Mouse (Mus musculus) midbrain, embryonic 15.5 days (tissue): ENCODE measurements at regions not wholly inside any gene's neighbourhood (a gene's known extent, or its start where the extent isn't known, plus 50 kb on each side); places are given as distances from the start of the nearest gene placed in this dataset. TPM values are rescaled to one million over a fixed set of nuclear protein-coding genes. Genes with fewer than 3 reads are reported as not detected.

Experiments used
- ATAC-seq: fragments of 200-750 bp; cut with Nextera tagmentation; replicated peaks from 2 replicates; pipeline ENCODE4 v1.8.0; 2017; ENCODE audit warnings: moderate TSS enrichment
- H3K27ac ChIP-seq: fragments of 300-500 bp; sonication (generic); 2 replicates; pipeline ENCODE4 v1.5.1; 2015; ENCODE audit warnings: mild to moderate bottlenecking, inconsistent platforms
- H3K27me3 ChIP-seq: fragments of 300-500 bp; sonication (generic); replicated peaks from 2 replicates; pipeline ENCODE4 v1.6.1; 2015; ENCODE audit warnings: inconsistent platforms
- H3K36me3 ChIP-seq: fragments of 300-500 bp; sonication (generic); replicated peaks from 2 replicates; pipeline ENCODE4 v1.6.1; 2015; ENCODE audit warnings: inconsistent platforms
- H3K4me1 ChIP-seq: fragments of 300-500 bp; sonication (generic); 2 replicates; pipeline ENCODE4 v1.6.1; 2015; ENCODE audit warnings: inconsistent platforms
- H3K4me2 ChIP-seq: fragments of 300-500 bp; sonication (generic); 2 replicates; pipeline ENCODE4 v1.6.1; 2015; ENCODE audit warnings: inconsistent platforms, mild to moderate bottlenecking, moderate library complexity
- H3K4me3 ChIP-seq: fragments of 300-500 bp; sonication (generic); 2 replicates; pipeline ENCODE4 v1.5.1; 2015; ENCODE audit warnings: mild to moderate bottlenecking, inconsistent platforms
- H3K9ac ChIP-seq: fragments of 300-500 bp; sonication (generic); 2 replicates; pipeline ENCODE4 v1.6.1; 2015; ENCODE audit warnings: mild to moderate bottlenecking, inconsistent platforms
- H3K9me3 ChIP-seq: fragments of 300-500 bp; sonication (generic); 2 replicates; pipeline ENCODE4 v1.6.1; 2016; ENCODE audit warnings: inconsistent platforms
- WGBS: fragments of 180-500 bp; shearing (Covaris S2); methylation state at CpG from one replicate; pipeline ENCODE4 v1.1.7; 2015; ENCODE audit warnings: mixed read lengths; 5-methylcytosine and 5-hydroxymethylcytosine counted together
- microRNA-seq: library from miRNA; unstranded; fragments of <30 nt; microRNA quantifications from one replicate; pipeline ENCODE4, GENCODE M21; 2016

DNA sequence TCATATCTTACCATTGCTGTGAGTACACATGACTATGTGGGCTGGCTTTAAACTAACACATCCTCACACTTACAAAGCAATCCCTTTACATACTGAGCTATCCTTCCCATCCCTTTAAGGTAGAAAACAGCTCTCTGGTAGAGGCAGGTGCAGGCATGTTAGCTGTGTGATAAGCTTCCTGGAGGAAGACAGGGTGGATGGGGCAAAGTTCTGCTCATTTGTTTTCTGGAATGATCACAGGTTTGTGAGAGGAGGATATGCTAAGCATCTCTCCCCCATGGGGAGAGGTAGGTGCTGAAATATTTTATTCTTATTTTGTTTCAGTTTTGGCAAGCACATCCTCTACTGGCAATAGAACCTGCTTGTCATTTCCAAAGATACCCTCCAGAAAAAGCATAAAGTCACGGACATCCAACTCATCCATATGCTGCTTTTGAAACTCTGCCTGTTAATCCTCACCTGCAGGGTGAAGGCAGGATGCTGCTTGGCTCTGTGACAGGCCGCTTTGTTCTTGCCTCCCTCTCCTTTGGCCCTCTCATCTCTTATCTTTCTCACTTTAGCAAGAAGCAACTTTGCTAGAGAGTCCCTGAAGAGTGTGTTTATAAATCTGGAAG is 480.4 kb upstream of the Ddx18 start:
- Histone ChIP-seq H3K4me3 (no peak overlapping the region), H3K27me3 (no peaks in the 10 kb centered on the region), H3K36me3 (no peaks in the 10 kb centered on the region), H3K9ac (no peak overlapping the region), H3K9me3 (no peaks in the 10 kb centered on the region), H3K4me1 (no peaks in the 10 kb centered on the region), H3K27ac (no peak overlapping the region), H3K4me2 (no peak overlapping the region)
- WGBS = 59% methylated on average over 2 of the region's 2 CpGs
- no peak for ATAC-seq

DNA sequence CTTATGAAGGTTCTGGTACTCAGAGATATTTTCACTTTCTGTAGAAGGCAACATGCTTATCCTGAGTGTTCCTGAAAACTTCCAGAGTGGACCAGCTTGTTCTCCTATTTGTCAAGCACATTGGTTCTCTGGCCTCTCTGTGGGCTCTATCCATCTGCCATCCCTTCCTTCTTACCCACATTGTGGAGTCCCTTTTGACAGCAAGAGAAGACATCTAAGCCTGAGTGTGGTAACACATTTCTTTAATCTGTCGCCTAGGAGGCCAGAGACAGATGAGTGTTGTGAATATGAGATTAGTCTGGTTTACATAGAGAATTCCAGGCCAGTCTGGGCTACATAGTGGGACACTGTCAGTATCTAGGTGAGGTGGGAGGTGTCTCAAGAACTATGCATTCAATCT is 476.1 kb upstream of the Ddx18 start:
- no peak for ATAC-seq
- Histone ChIP-seq H3K4me2 (no peak overlapping the region), H3K27ac (no peak overlapping the region), H3K36me3 (no peaks in the 10 kb centered on the region), H3K4me3 (no peak overlapping the region), H3K9me3 (no peaks in the 10 kb centered on the region), H3K27me3 (no peaks in the 10 kb centered on the region), H3K4me1 (no peaks in the 10 kb centered on the region), H3K9ac (no peak overlapping the region)
- WGBS = 84% methylated on average over 1 of the region's 1 CpGs

DNA sequence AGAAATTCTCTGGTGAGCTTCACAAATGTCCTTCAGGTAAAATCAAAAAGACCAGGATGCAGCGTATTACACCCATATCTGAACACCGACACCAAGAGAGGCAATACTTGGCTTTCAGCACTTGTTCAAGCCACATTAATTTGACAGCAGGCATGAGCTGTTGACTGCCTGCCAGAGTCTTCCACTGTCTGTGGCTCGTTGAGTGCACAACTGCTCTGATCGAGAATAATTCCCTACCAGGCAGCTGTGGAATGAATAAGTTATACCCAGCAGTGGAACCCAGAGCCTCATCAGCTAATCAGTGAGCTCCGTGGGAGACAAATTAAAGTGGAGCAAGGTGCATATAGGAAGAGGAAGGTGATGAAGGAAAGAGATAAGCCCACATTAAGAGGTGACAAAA is 475.3 kb upstream of the Ddx18 start:
- Histone ChIP-seq H3K27me3 (no peaks in the 10 kb centered on the region), H3K9ac (no peak overlapping the region), H3K4me2 (no peak overlapping the region), H3K36me3 (no peaks in the 10 kb centered on the region), H3K4me1 (no peaks in the 10 kb centered on the region), H3K4me3 (no peak overlapping the region), H3K27ac (no peak overlapping the region), H3K9me3 (no peaks in the 10 kb centered on the region)
- no peak for ATAC-seq
- 66% methylated on average over 5 of the region's 5 CpGs for WGBS

DNA sequence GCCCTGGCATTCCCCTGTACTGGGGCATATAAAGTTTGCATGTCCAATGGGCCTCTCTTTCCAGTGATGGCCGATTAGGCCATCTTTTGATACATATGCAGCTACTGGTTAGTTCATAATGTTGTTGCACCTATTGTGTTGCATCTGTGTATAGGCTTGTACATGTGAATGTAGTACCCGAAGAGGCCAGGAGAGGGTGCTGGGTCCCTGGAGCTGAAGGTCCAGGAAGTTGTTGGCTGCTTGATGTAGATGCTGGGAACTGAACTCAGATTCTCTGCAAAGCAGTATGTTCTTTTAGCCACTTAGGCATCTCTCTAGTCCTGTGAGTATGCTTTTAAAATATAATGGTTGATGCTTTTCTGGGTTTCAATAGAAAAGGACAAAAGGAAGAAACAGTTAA is 440.0 kb upstream of the Ddx18 start:
- Histone ChIP-seq H3K9me3 (no peaks in the 10 kb centered on the region), H3K4me3 (no peak overlapping the region), H3K4me2 (no peak overlapping the region), H3K27ac (no peak overlapping the region), H3K36me3 (no peaks in the 10 kb centered on the region), H3K9ac (no peak overlapping the region), H3K4me1 (no peaks in the 10 kb centered on the region), H3K27me3 (no peaks in the 10 kb centered on the region)
- 95% methylated on average over 2 of the region's 2 CpGs for WGBS
- no peak for ATAC-seq

DNA sequence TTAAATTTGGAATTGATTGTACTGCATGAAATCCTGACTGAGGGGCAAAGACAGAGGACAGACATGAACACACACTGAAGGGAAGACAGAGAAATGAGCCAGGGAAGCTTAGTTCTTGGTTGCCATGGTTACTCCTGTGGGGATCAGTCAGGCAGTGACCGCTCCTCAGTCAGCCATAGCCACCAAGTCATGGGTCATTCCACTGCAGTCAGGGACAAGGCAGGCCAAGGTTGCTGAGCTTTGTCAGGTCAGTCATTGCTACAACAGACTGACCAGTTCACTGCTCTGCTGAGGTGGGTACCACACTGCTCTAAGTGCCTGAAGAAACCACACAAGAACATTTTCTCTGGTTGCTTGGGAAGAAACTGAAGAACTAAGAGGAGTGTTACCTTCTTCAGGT is 428.7 kb upstream of the Ddx18 start:
- 23% methylated on average over 1 of the region's 1 CpGs for WGBS
- ATAC-seq = no peak
- Histone ChIP-seq H3K36me3 (no peaks in the 10 kb centered on the region), H3K4me1 (no peaks in the 10 kb centered on the region), H3K27ac (no peak overlapping the region), H3K9ac (no peak overlapping the region), H3K9me3 (no peaks in the 10 kb centered on the region), H3K4me2 (no peak overlapping the region), H3K27me3 (no peaks in the 10 kb centered on the region), H3K4me3 (no peak overlapping the region)

DNA sequence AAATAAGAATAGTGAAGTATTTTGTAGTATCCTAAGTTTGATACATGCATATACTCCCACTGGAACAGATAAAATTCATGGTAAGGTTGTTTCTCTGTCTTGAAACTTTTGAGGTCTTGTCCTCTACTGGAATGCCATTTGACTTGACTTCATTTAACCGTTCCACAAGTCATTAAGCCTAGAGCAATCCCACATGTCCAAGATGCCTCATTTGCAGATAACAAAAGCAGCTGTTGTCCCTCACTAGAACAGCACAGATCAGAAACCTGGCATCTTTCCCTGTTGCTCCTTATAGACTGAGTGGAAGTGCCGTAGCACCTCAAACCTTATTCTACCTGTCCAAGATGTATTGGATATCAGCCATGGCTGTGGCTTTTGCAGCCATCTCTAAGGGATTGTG is 422.9 kb upstream of the Ddx18 start:
- H3K36me3 ChIP-seq = no peaks in the 10 kb centered on the region
- no peak overlapping the region for H3K9ac ChIP-seq
- no peaks in the 10 kb centered on the region for H3K4me1 ChIP-seq
- no peak overlapping the region for H3K27ac ChIP-seq
- H3K9me3 ChIP-seq = no peaks in the 10 kb centered on the region
- H3K27me3 ChIP-seq = no peaks in the 10 kb centered on the region
- no peak overlapping the region for H3K4me2 ChIP-seq
- H3K4me3 ChIP-seq = no peak overlapping the region
- ATAC-seq = no peak
- WGBS = 85% methylated on average over 2 of the region's 2 CpGs

DNA sequence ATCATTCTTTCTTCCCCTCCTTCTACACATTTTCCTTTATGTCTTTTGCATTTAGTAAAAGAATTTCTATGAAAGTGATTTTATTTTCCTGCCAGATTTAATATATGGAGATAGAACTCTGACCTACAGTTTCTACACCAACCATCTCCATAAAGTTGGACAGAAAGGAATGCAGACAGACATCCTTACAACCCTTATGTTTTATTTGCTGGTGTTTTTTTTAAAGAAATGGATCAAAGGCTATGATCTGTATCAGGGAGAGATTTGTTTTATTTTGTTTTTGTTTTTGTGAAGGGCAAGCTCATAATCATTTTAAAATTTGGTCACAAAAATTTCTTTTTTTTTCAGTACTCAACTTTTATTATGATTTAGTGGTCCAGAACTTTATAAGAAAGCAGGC is 391.2 kb upstream of the Ddx18 start:
- H3K36me3 ChIP-seq = no peaks in the 10 kb centered on the region
- no peak overlapping the region for H3K9ac ChIP-seq
- no peaks in the 10 kb centered on the region for H3K4me1 ChIP-seq
- no peak overlapping the region for H3K4me3 ChIP-seq
- H3K27me3 ChIP-seq = no peaks in the 10 kb centered on the region
- ATAC-seq = no peak
- H3K9me3 ChIP-seq = no peaks in the 10 kb centered on the region
- no peak overlapping the region for H3K4me2 ChIP-seq
- H3K27ac ChIP-seq = no peak overlapping the region

DNA sequence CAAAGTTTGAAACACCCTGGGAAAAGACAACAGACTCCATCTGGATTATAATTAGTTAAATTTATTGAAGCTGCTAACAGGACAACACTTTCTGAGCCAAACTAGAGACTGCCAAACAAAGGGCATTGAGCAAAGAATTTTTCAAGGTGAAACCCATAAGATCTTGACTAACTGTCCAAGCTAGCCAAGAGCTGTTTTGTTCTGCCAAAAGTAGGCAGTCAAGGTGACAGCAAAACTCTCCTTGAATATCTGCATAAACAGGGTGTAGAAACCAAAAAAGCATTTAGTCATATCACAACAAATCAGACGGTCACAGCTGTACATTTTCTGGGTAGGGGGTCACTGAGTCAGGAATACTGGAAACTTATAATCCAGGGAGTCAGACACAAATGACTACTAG is 368.1 kb upstream of the Ddx18 start:
- no peak overlapping the region for H3K4me3 ChIP-seq
- no peaks in the 10 kb centered on the region for H3K9me3 ChIP-seq
- no peaks in the 10 kb centered on the region for H3K4me1 ChIP-seq
- H3K36me3 ChIP-seq = no peaks in the 10 kb centered on the region
- no peak for ATAC-seq
- no peak overlapping the region for H3K4me2 ChIP-seq
- 85% methylated on average over 1 of the region's 1 CpGs for WGBS
- H3K9ac ChIP-seq = no peak overlapping the region
- H3K27me3 ChIP-seq = no peaks in the 10 kb centered on the region
- no peak overlapping the region for H3K27ac ChIP-seq

Small RNA genes lying in the stretch of these regions (microRNA-seq; reads per million reads assigned to microRNA genes)
- not detected for gene Gm26472
